8 mouse cellular contexts compared by ENCODE assay signal in the genomic region with DNA sequence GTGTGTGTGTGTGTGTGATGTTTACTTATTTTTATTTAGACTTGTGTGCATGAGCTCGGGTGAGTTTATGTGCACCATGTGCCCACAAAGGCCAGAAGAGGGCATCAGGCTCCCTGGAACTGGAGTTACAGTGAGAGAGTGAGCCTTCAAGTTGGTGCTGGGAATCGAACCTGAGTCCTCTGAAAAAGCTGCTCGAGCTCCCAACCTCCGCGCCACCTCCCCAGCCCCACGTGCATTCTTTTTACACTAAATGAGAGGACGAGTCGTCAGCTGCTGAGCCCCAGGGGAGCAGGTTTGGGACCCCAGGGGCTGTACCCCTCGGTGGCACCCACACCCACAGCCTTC. TPM values are rescaled to one million over a fixed set of nuclear protein-coding genes. Genes with fewer than 3 reads are reported as not detected.
DNase-seq lines count a peak whose midpoint lies in the region; ATAC-seq and TF ChIP-seq lines count a peak whose summit lies in the region.

No protein-coding gene starts in this region.

- H3K79me2 ChIP-seq in macrophage (ENCODE audit: inconsistent target) = peaks cover 86% of the 10 kb centered on the region

- peak overlapping the region; percentile 80 to 100 for H3K4me3 ChIP-seq in heart, embryonic 14.5 days (ENCODE audit: control insufficient read depth in 1 of 2, insufficient read depth in 1 of 2, low read depth in 1 of 2, low read length in 2 of 2)
- H3K4me3 ChIP-seq in E14TG2a.4 (replicated peaks; ENCODE audit: low read length) = peak overlapping the region; percentile 96
- peak overlapping the region; percentile 93 for H3K4me3 ChIP-seq in forebrain, embryonic 14.5 days (ENCODE audit: low read depth, low read length)
- H3K4me3 ChIP-seq in macrophage (ENCODE audit: inconsistent target) = peak overlapping the region; percentile 93

- peak overlapping the region; percentile 68 for H3K4me2 ChIP-seq in heart, embryonic 14.5 days (ENCODE audit: low read length)
- H3K4me2 ChIP-seq in forebrain, embryonic 14.5 days (ENCODE audit: low read length) = peak overlapping the region; percentile 64

- H3K36me3 ChIP-seq in heart, embryonic 14.5 days (ENCODE audit: control insufficient read depth, insufficient read depth, low read length) = peaks cover 39% of the 10 kb centered on the region
- H3K36me3 ChIP-seq in E14TG2a.4 (ENCODE audit: insufficient read depth, low read length) (peaks cover 47% of the 10 kb centered on the region), macrophage (ENCODE audit: inconsistent target) (peaks cover 17% of the 10 kb centered on the region)
- H3K36me3 ChIP-seq in forebrain, embryonic 14.5 days (ENCODE audit: control insufficient read depth, insufficient read depth, low read length) = peaks cover 27% of the 10 kb centered on the region

- WGBS in heart, embryonic 14.5 days = 9% methylated on average over 9 of the region's 9 CpGs
- WGBS in forebrain, embryonic 14.5 days = 3% methylated on average over 9 of the region's 9 CpGs
- 6% methylated on average over 9 of the region's 9 CpGs for WGBS in macrophage (ENCODE audit: missing documents)

- H3K27ac ChIP-seq in heart, embryonic 14.5 days (replicated peaks in 1 of 2; ENCODE audit: control insufficient read depth in 1 of 2, insufficient read depth in 1 of 2, low read depth in 2 of 2, low read length in 2 of 2) = peak overlapping the region; percentile 76 to 98
- H3K27ac ChIP-seq in forebrain, embryonic 14.5 days (ENCODE audit: low read depth, low read length) = peak overlapping the region; percentile 91
- peak overlapping the region; percentile 94 for H3K27ac ChIP-seq in macrophage

- H3K27me3 ChIP-seq in heart, embryonic 14.5 days (ENCODE audit: control insufficient read depth, insufficient read depth, low read length) = no peaks in the 10 kb centered on the region
- no peaks in the 10 kb centered on the region for H3K27me3 ChIP-seq in E14TG2a.4 (ENCODE audit: insufficient read depth, low read length)
- H3K27me3 ChIP-seq in forebrain, embryonic 14.5 days (replicated peaks; ENCODE audit: control insufficient read depth, insufficient read depth, low read length) = no peaks in the 10 kb centered on the region

- intact Hi-C loops in heart, postnatal 36 days (cut with DNase I) = loop anchor here (5.0 to 10.0 kb wide), 3 partner anchors 445 to 1898 kb away; a partner anchor contains a TSS

- TF ChIP-seq CTCF in E14TG2a.4 (conservative IDR thresholded peaks at IDR 0.05; ENCODE audit: low read length) = no peak

- no peak for DNase-seq in heart, postnatal 36 days
- no peak for DNase-seq in forebrain, embryonic 14.5 days (ENCODE audit: low spot score)
- no peak for DNase-seq in urinary bladder, postnatal 4 days (ENCODE audit: low spot score in 2 of 2)
- DNase-seq in thymus, postnatal 36 days = no peak
- no peak for DNase-seq in lung, postnatal 14 days

- no peak for ATAC-seq in heart, embryonic 14.5 days (ENCODE audit: insufficient number of reproducible peaks, insufficient read depth, low FRiP score, low read depth)
- ATAC-seq in forebrain, embryonic 14.5 days = peak; percentile 1; the same call in 1 of the 2 replicates

- no peaks in the 10 kb centered on the region for H3K9me3 ChIP-seq in heart, embryonic 14.5 days (ENCODE audit: control insufficient read depth, low read length)
- no peaks in the 10 kb centered on the region for H3K9me3 ChIP-seq in E14TG2a.4 (ENCODE audit: low read length)
- no peaks in the 10 kb centered on the region for H3K9me3 ChIP-seq in forebrain, embryonic 14.5 days (replicated peaks; ENCODE audit: control insufficient read depth, low read length)

- peaks cover 2 to 35% of the 10 kb centered on the region in 2 experiments for H3K4me1 ChIP-seq in heart, embryonic 14.5 days (ENCODE audit: control insufficient read depth in 2 of 2, insufficient read depth in 2 of 2, low read length in 2 of 2)
- H3K4me1 ChIP-seq in E14TG2a.4 (replicated peaks; ENCODE audit: low read depth, low read length) = peaks cover 70% of the 10 kb centered on the region
- peaks cover 26% of the 10 kb centered on the region for H3K4me1 ChIP-seq in forebrain, embryonic 14.5 days (ENCODE audit: control insufficient read depth, insufficient read depth, low read length)

- peak overlapping the region; percentile 86 for H3K9ac ChIP-seq in heart, embryonic 14.5 days (ENCODE audit: low read length)
- H3K9ac ChIP-seq in forebrain, embryonic 14.5 days (ENCODE audit: low read length) = peak overlapping the region; percentile 90

RNA-seq across cellular contexts. Expression of a gene that starts 0.5 kb away (rescaled TPM):
- polyA plus RNA-seq in heart, embryonic 14.5 days (2014; fragmentation: Nextera tagmentation; extraction: Ambion mirVana) = 7.0 and 7.7 TPM in 2 replicates
- 1 to 10 TPM; 5.5 to 6.6 TPM for total RNA-seq in heart, postnatal 36 days (2021)
- 7.0 and 8.5 TPM in 2 replicates for polyA plus RNA-seq in forebrain, embryonic 14.5 days (2014; fragmentation: Nextera tagmentation; extraction: Ambion mirVana)
- 100 to 1,000 TPM in 3 of 26 experiments, 10 to 100 TPM in 23; 37.2 to 137 (median 79.9) TPM for total RNA-seq in macrophage (2018; cell fraction: chromatin; rRNA removed)
- 10 to 100 TPM; 20.5 to 64.6 (median 42.2) TPM for total RNA-seq in macrophage (2018; cell fraction: cytosol; rRNA removed)
- total RNA-seq in macrophage (2018; cell fraction: nucleus; rRNA removed) = 100 to 1,000 TPM in 11 of 26 experiments, 10 to 100 TPM in 15; 34.4 to 166 (median 96.6) TPM
- polyA plus RNA-seq in macrophage (2018) = 42.1 to 47.5 TPM (median 45.1 TPM) in 3 replicates

RNA-seq across cellular contexts. Expression of a gene that starts 0.8 kb away (rescaled TPM):
- 11.4 and 13.3 TPM in 2 replicates for polyA plus RNA-seq in heart, embryonic 14.5 days (2014; fragmentation: Nextera tagmentation; extraction: Ambion mirVana)
- total RNA-seq in heart, postnatal 36 days (2021) = 10 to 100 TPM in 1 of 2 experiments, 1 to 10 TPM in 1; 7.6 to 11.0 TPM
- polyA plus RNA-seq in forebrain, embryonic 14.5 days (2014; fragmentation: Nextera tagmentation; extraction: Ambion mirVana) = 13.7 and 18.7 TPM in 2 replicates
- 10 to 100 TPM; 24.8 to 92.4 (median 60.3) TPM for total RNA-seq in macrophage (2018; cell fraction: chromatin; rRNA removed)
- 10 to 100 TPM in 24 of 26 experiments, 1 to 10 TPM in 2; 7.3 to 20.5 (median 15.7) TPM for total RNA-seq in macrophage (2018; cell fraction: cytosol; rRNA removed)
- total RNA-seq in macrophage (2018; cell fraction: nucleus; rRNA removed) = 10 to 100 TPM; 15.1 to 76.5 (median 42.7) TPM
- polyA plus RNA-seq in macrophage (2018) = 11.8 to 14.9 TPM (median 13.2 TPM) in 3 replicates

RNA-seq across cellular contexts. Expression of a gene that starts 25.8 kb away (rescaled TPM):
- 0.11 TPM in 1 of 2 replicates, not detected in the other for polyA plus RNA-seq in heart, embryonic 14.5 days (2014; fragmentation: Nextera tagmentation; extraction: Ambion mirVana)
- not detected for total RNA-seq in heart, postnatal 36 days (2021)
- polyA plus RNA-seq in forebrain, embryonic 14.5 days (2014; fragmentation: Nextera tagmentation; extraction: Ambion mirVana) = not detected in 2 replicates
- total RNA-seq in macrophage (2018; cell fraction: chromatin; rRNA removed) = not detected
- not detected for total RNA-seq in macrophage (2018; cell fraction: cytosol; rRNA removed)
- total RNA-seq in macrophage (2018; cell fraction: nucleus; rRNA removed) = not detected
- not detected in 3 replicates for polyA plus RNA-seq in macrophage (2018)
